8 mouse cellular contexts compared by ENCODE assay signal in the genomic region with DNA sequence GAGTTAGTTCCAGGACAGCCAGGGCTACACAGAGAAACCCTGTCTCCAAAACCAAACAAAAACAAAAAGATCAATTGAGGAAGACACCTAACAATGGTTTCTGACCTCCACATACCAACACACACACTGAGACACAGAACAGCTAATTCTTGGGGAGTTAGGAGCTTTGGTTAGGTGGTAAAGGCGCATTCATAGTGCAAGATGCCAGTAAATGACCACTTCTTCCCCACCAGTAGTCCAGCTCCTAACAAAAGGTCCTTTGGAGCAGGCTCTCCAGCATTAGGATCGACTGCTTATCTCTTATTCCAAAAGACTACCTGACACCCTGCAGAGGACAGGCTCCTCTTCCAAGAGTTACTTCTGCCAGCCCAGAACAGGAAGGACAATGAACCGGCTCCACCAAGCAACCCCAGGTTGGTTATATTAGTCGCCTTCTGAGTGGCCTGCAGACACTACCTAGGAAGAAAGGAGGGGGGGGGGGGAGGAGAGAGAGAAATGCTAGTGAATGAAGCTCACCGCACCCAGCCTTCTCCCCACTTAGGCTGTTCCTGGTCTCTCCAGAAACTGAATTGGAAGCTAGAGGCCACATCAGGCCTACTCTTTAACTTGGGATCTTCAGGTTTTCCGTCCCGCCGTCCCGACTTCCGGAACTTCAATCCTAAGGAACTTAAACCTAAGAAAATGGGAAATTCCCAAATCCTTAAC. TPM values are rescaled to one million over a fixed set of nuclear protein-coding genes. Genes with fewer than 3 reads are reported as not detected.
DNase-seq lines count a peak whose midpoint lies in the region; ATAC-seq and TF ChIP-seq lines count a peak whose summit lies in the region.

No protein-coding gene starts in this region.

- peaks cover 13% of the 10 kb centered on the region for H3K9me3 ChIP-seq in G1E (replicated peaks)
- no peaks in the 10 kb centered on the region for H3K9me3 ChIP-seq in forebrain, embryonic 14.5 days (replicated peaks; ENCODE audit: control insufficient read depth, low read length)
- no peaks in the 10 kb centered on the region for H3K9me3 ChIP-seq in intestine, postnatal 0 days (ENCODE audit: control insufficient read depth)
- H3K9me3 ChIP-seq in lung, embryonic 16.5 days (ENCODE audit: control insufficient read depth, low read length): no peaks in the 10 kb centered on the region
- no peaks in the 10 kb centered on the region for H3K9me3 ChIP-seq in stomach, embryonic 14.5 days (ENCODE audit: control insufficient read depth, low read depth, low read length)

- peak overlapping the region; percentile 83 for H3K9ac ChIP-seq in forebrain, embryonic 14.5 days (ENCODE audit: low read length)
- peak overlapping the region; percentile 72 for H3K9ac ChIP-seq in intestine, postnatal 0 days (ENCODE audit: low read depth, low read length)
- H3K9ac ChIP-seq in lung, embryonic 16.5 days (ENCODE audit: low read length): peak overlapping the region; percentile 91
- H3K9ac ChIP-seq in stomach, embryonic 14.5 days (replicated peaks; ENCODE audit: low read depth, low read length): peak overlapping the region; percentile 77

- peaks cover 25% of the 10 kb centered on the region for H3K4me1 ChIP-seq in G1E (ENCODE audit: insufficient read depth, low read depth, low read length)
- H3K4me1 ChIP-seq in forebrain, embryonic 14.5 days (ENCODE audit: control insufficient read depth, insufficient read depth, low read length): peaks cover 16% of the 10 kb centered on the region
- no peaks in the 10 kb centered on the region; the same call in 1 of the 2 replicates for H3K4me1 ChIP-seq in intestine, postnatal 0 days (replicated peaks; ENCODE audit: control insufficient read depth, insufficient read depth, low read length)
- H3K4me1 ChIP-seq in lung, embryonic 16.5 days (replicated peaks; ENCODE audit: control insufficient read depth, insufficient read depth, low read length): peaks cover 16% of the 10 kb centered on the region
- peaks cover 7% of the 10 kb centered on the region for H3K4me1 ChIP-seq in stomach, embryonic 14.5 days (ENCODE audit: control insufficient read depth, insufficient read depth, low read length)

- no peaks in the 10 kb centered on the region for H3K27me3 ChIP-seq in G1E (ENCODE audit: insufficient read depth, low read length)
- H3K27me3 ChIP-seq in forebrain, embryonic 14.5 days (replicated peaks; ENCODE audit: control insufficient read depth, insufficient read depth, low read length): no peaks in the 10 kb centered on the region
- no peaks in the 10 kb centered on the region for H3K27me3 ChIP-seq in intestine, postnatal 0 days (replicated peaks; ENCODE audit: control insufficient read depth, insufficient read depth, low read length)
- no peaks in the 10 kb centered on the region for H3K27me3 ChIP-seq in lung, embryonic 16.5 days (ENCODE audit: control insufficient read depth, insufficient read depth, low read depth, low read length)
- no peaks in the 10 kb centered on the region for H3K27me3 ChIP-seq in stomach, embryonic 14.5 days (ENCODE audit: control insufficient read depth, insufficient read depth, low read length)

- no peak for TF ChIP-seq CTCF in G1E (IDR thresholded peaks at IDR 0.05; ENCODE audit: low read depth, low read length)
- TF ChIP-seq CTCF in intestine, postnatal 0 days (IDR thresholded peaks at IDR 0.05; ENCODE audit: low read depth): no peak

- WGBS in forebrain, embryonic 14.5 days: 5% methylated on average over 10 of the region's 10 CpGs
- WGBS in intestine, postnatal 0 days: 7% methylated on average over 10 of the region's 10 CpGs
- 6% methylated on average over 10 of the region's 10 CpGs for WGBS in lung, embryonic 16.5 days
- 9% methylated on average over 10 of the region's 10 CpGs for WGBS in stomach, embryonic 14.5 days

- H3K4me2 ChIP-seq in forebrain, embryonic 14.5 days (ENCODE audit: low read length): peak overlapping the region; percentile 55
- peak overlapping the region; percentile 88 for H3K4me2 ChIP-seq in intestine, postnatal 0 days (replicated peaks; ENCODE audit: low read depth)
- peak overlapping the region; percentile 93 for H3K4me2 ChIP-seq in lung, embryonic 16.5 days (ENCODE audit: low read depth, low read length)
- peak overlapping the region; percentile 75 for H3K4me2 ChIP-seq in stomach, embryonic 14.5 days (replicated peaks; ENCODE audit: low read depth, low read length)

- no peak for ATAC-seq in G1E (ENCODE audit: extremely low read depth, insufficient number of reproducible peaks, low FRiP score, poor library complexity, severe bottlenecking)
- ATAC-seq in forebrain, embryonic 14.5 days: peak; percentile 11; the same call in 1 of the 2 replicates
- ATAC-seq in intestine, postnatal 0 days: peak; percentile 17
- peak; percentile 13; the same call in 1 of the 2 replicates for ATAC-seq in lung, embryonic 16.5 days (ENCODE audit: low read depth)
- no peak for ATAC-seq in stomach, embryonic 14.5 days (ENCODE audit: insufficient number of reproducible peaks, insufficient read depth, low FRiP score, low read depth)

- peak overlapping the region; percentile 81 for H3K4me3 ChIP-seq in G1E (ENCODE audit: low read depth, low read length)
- H3K4me3 ChIP-seq in forebrain, embryonic 14.5 days (ENCODE audit: low read depth, low read length): peak overlapping the region; percentile 63
- peak overlapping the region; percentile 60 for H3K4me3 ChIP-seq in intestine, postnatal 0 days (ENCODE audit: low read depth, low read length)
- peak overlapping the region; percentile 72 for H3K4me3 ChIP-seq in lung, embryonic 16.5 days (ENCODE audit: low read length)
- H3K4me3 ChIP-seq in stomach, embryonic 14.5 days (ENCODE audit: low read depth, low read length): peak overlapping the region; percentile 68

- peaks cover 62% of the 10 kb centered on the region for H3K36me3 ChIP-seq in G1E (replicated peaks)
- H3K36me3 ChIP-seq in forebrain, embryonic 14.5 days (ENCODE audit: control insufficient read depth, insufficient read depth, low read length): peaks cover 42% of the 10 kb centered on the region
- H3K36me3 ChIP-seq in intestine, postnatal 0 days (ENCODE audit: control insufficient read depth, insufficient read depth): peaks cover 40% of the 10 kb centered on the region
- peaks cover 16% of the 10 kb centered on the region for H3K36me3 ChIP-seq in lung, embryonic 16.5 days (ENCODE audit: control insufficient read depth, insufficient read depth, low read length)
- H3K36me3 ChIP-seq in stomach, embryonic 14.5 days (ENCODE audit: control insufficient read depth, insufficient read depth, low read length): peaks cover 23% of the 10 kb centered on the region

- peak overlapping the region; percentile 94 for H3K27ac ChIP-seq in forebrain, embryonic 14.5 days (ENCODE audit: low read depth, low read length)
- peak overlapping the region; percentile 91 for H3K27ac ChIP-seq in intestine, postnatal 0 days (ENCODE audit: low read depth, low read length)
- H3K27ac ChIP-seq in lung, embryonic 16.5 days (ENCODE audit: low read length): peak overlapping the region; percentile 99
- peak overlapping the region; percentile 91 for H3K27ac ChIP-seq in stomach, embryonic 14.5 days (ENCODE audit: low read length)

- intact Hi-C loops in gastrocnemius, postnatal 14 days (cut with DNase I; ENCODE audit: low total_unique reads): no loop called here

- peak; percentile 31 for DNase-seq in cerebellum, adult 11 months
- no peak for DNase-seq in cerebellum, adult 18-20 months
- DNase-seq in G1E (ENCODE audit: low spot score): peak; percentile 29
- no peak for DNase-seq in forebrain, embryonic 14.5 days (ENCODE audit: low spot score)
- DNase-seq in gastrocnemius, postnatal 14 days: no peak

RNA-seq across cellular contexts. Expression of gene Fbrs, which starts 8.8 kb away (rescaled TPM):
- total RNA-seq in G1E (2014; fragmentation: Nextera tagmentation): 289 and 345 TPM in 2 replicates
- 13.5 and 16.3 TPM in 2 replicates for total RNA-seq in G1E (2017)
- polyA plus RNA-seq in G1E (2012): 457 and 458 TPM in 2 replicates
- polyA plus RNA-seq in forebrain, embryonic 14.5 days (2014; fragmentation: Nextera tagmentation; extraction: Ambion mirVana): 8.9 and 10.2 TPM in 2 replicates
- polyA plus RNA-seq in intestine, postnatal 0 days (2015; fragmentation: Nextera tagmentation; extraction: Ambion mirVana): 8.1 and 9.4 TPM in 2 replicates
- polyA plus RNA-seq in lung, embryonic 16.5 days (2015; fragmentation: Nextera tagmentation; extraction: Ambion mirVana): 9.9 and 11.1 TPM in 2 replicates
- polyA plus RNA-seq in stomach, embryonic 14.5 days (2014; fragmentation: Nextera tagmentation; extraction: Ambion mirVana): 14.9 and 18.5 TPM in 2 replicates
- 10 to 100 TPM; 20.0 to 24.1 TPM for total RNA-seq in gastrocnemius, postnatal 14 days (2021)

RNA-seq across cellular contexts. Expression of gene Prr14, which starts 10.8 kb away (rescaled TPM):
- total RNA-seq in G1E (2014; fragmentation: Nextera tagmentation) (115 and 137 TPM in 2 replicates), G1E (2017) (19.3 and 27.6 TPM in 2 replicates)
- 54.2 and 63.5 TPM in 2 replicates for polyA plus RNA-seq in G1E (2012)
- polyA plus RNA-seq in forebrain, embryonic 14.5 days (2014; fragmentation: Nextera tagmentation; extraction: Ambion mirVana): 44.7 and 48.5 TPM in 2 replicates
- polyA plus RNA-seq in intestine, postnatal 0 days (2015; fragmentation: Nextera tagmentation; extraction: Ambion mirVana): 31.5 and 33.9 TPM in 2 replicates
- 38.6 and 43.3 TPM in 2 replicates for polyA plus RNA-seq in lung, embryonic 16.5 days (2015; fragmentation: Nextera tagmentation; extraction: Ambion mirVana)
- polyA plus RNA-seq in stomach, embryonic 14.5 days (2014; fragmentation: Nextera tagmentation; extraction: Ambion mirVana): 49.9 and 55.0 TPM in 2 replicates
- total RNA-seq in gastrocnemius, postnatal 14 days (2021): 10 to 100 TPM; 17.2 to 19.4 TPM

RNA-seq across cellular contexts. Expression of gene Zfp689, which starts 21.2 kb away (rescaled TPM):
- total RNA-seq in G1E (2014; fragmentation: Nextera tagmentation) (6.1 and 7.1 TPM in 2 replicates), G1E (2017) (2.0 and 2.4 TPM in 2 replicates)
- 12.7 and 16.7 TPM in 2 replicates for polyA plus RNA-seq in G1E (2012)
- 12.7 TPM in 2 replicates for polyA plus RNA-seq in forebrain, embryonic 14.5 days (2014; fragmentation: Nextera tagmentation; extraction: Ambion mirVana)
- polyA plus RNA-seq in intestine, postnatal 0 days (2015; fragmentation: Nextera tagmentation; extraction: Ambion mirVana): 2.2 and 2.6 TPM in 2 replicates
- 6.4 and 6.7 TPM in 2 replicates for polyA plus RNA-seq in lung, embryonic 16.5 days (2015; fragmentation: Nextera tagmentation; extraction: Ambion mirVana)
- polyA plus RNA-seq in stomach, embryonic 14.5 days (2014; fragmentation: Nextera tagmentation; extraction: Ambion mirVana): 7.9 and 9.1 TPM in 2 replicates
- 1 to 10 TPM; 1.0 to 1.5 TPM for total RNA-seq in gastrocnemius, postnatal 14 days (2021)

RNA-seq across cellular contexts. Expression of gene Srcap, which starts 41.6 kb away (rescaled TPM):
- total RNA-seq in G1E (2014; fragmentation: Nextera tagmentation) (79.0 and 107 TPM in 2 replicates), G1E (2017) (14.4 and 14.8 TPM in 2 replicates)
- polyA plus RNA-seq in G1E (2012): 35.7 and 48.5 TPM in 2 replicates
- polyA plus RNA-seq in forebrain, embryonic 14.5 days (2014; fragmentation: Nextera tagmentation; extraction: Ambion mirVana): 25.3 and 43.6 TPM in 2 replicates
- 12.3 and 12.5 TPM in 2 replicates for polyA plus RNA-seq in intestine, postnatal 0 days (2015; fragmentation: Nextera tagmentation; extraction: Ambion mirVana)
- 33.7 and 37.9 TPM in 2 replicates for polyA plus RNA-seq in lung, embryonic 16.5 days (2015; fragmentation: Nextera tagmentation; extraction: Ambion mirVana)
- 60.5 and 65.2 TPM in 2 replicates for polyA plus RNA-seq in stomach, embryonic 14.5 days (2014; fragmentation: Nextera tagmentation; extraction: Ambion mirVana)
- 10 to 100 TPM; 45.4 to 46.3 TPM for total RNA-seq in gastrocnemius, postnatal 14 days (2021)

RNA-seq across cellular contexts. Expression of gene Zfp688, which starts 48.3 kb away (rescaled TPM):
- total RNA-seq in G1E (2014; fragmentation: Nextera tagmentation) (24.0 and 26.6 TPM in 2 replicates), G1E (2017) (11.4 and 15.9 TPM in 2 replicates)
- 15.7 and 18.2 TPM in 2 replicates for polyA plus RNA-seq in G1E (2012)
- 32.9 and 36.1 TPM in 2 replicates for polyA plus RNA-seq in forebrain, embryonic 14.5 days (2014; fragmentation: Nextera tagmentation; extraction: Ambion mirVana)
- polyA plus RNA-seq in intestine, postnatal 0 days (2015; fragmentation: Nextera tagmentation; extraction: Ambion mirVana): 18.6 and 22.0 TPM in 2 replicates
- 24.9 and 25.3 TPM in 2 replicates for polyA plus RNA-seq in lung, embryonic 16.5 days (2015; fragmentation: Nextera tagmentation; extraction: Ambion mirVana)
- 25.0 and 26.3 TPM in 2 replicates for polyA plus RNA-seq in stomach, embryonic 14.5 days (2014; fragmentation: Nextera tagmentation; extraction: Ambion mirVana)
- total RNA-seq in gastrocnemius, postnatal 14 days (2021): 1 to 10 TPM; 2.2 to 2.6 TPM

Comparison
In these comparisons a context has a peak if more than half of its experiments do, and no peak if none do; other contexts are left out.
1. DNase-seq: peak in cerebellum, adult 11 months (single experiment) and G1E (single experiment); none in cerebellum, adult 18-20 months (0 of 2), forebrain, embryonic 14.5 days (single experiment) and gastrocnemius, postnatal 14 days (single experiment).
2. ATAC-seq: peak in forebrain, embryonic 14.5 days (single experiment), intestine, postnatal 0 days (single experiment) and lung, embryonic 16.5 days (single experiment); none in G1E (single experiment) and stomach, embryonic 14.5 days (single experiment).
3. RNA of gene Fbrs, which starts 8.8 kb away (polyA plus RNA-seq): 457 to 458 TPM in G1E; 14.9 to 18.5 TPM in stomach, embryonic 14.5 days, 9.9 to 11.1 TPM in lung, embryonic 16.5 days, 8.9 to 10.2 TPM in forebrain, embryonic 14.5 days and 8.1 to 9.4 TPM in intestine, postnatal 0 days; every median in the first group is over 10 times any median in the second.
4. Peak in every context shown above with its lines, with median percentiles within 50 percentile points of each other: H3K4me3 ChIP-seq, H3K27ac ChIP-seq, H3K4me2 ChIP-seq and H3K9ac ChIP-seq.